Mouse (Mus musculus) thymus, postnatal 36 days (tissue): ENCODE measurements at regions not wholly inside any gene's neighbourhood (a gene's known extent, or its start where the extent isn't known, plus 50 kb on each side); places are given as distances from the start of the nearest gene placed in this dataset.

ENCODE experiments used
- DNase-seq, 2 experiments: peaks; one replicate each; pipeline ENCODE4 v3.0.0; 2022; ENCODE audit warnings: mixed read lengths in 2 of 2

DNA sequence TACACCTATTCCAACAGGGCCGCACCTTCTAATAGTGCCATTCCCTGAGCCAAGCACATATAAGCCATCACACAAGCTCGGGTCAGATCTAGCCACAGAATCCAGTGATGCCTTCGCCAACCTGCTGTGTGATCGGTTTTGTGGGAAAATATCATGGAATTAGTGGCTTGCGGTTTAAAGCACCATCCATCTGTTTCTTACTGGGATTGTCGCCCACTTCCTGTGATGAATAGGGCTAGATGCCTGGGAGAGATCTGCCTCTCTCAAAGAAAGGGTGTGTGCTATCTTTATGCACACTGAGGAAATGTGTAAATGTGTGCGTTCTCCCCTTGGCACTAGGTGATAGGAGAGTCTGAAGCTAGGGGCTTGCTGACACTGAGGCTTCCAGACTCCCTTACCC is 154.5 kb upstream of the Smim23 start:
- DNase-seq: no peak

DNA sequence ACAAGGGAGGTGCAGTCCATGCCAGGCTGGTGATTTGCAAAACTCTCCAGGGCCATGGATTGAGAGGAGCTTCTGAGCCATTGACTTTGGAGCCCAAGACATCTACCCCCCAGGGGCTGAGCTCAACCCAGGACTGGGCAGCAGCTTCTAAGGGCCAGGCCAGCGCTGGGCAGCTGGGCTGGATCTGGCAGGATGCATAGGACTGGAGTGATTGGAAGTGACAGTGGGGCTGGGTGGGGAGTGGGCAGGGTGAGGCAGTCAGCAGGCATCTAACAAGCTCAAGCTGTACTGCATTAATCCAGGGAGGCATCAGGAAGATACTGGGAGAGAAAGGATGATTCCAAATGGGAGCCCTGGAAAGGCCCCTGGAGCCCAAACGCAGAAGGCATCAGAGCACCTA is 152.2 kb upstream of the Smim23 start:
- DNase-seq: no peak

- DNase-seq: no peak
These were observed 149.0 kb upstream of the Smim23 start for GRCm38 (mm10) chr11:32973453-32973852.

DNA sequence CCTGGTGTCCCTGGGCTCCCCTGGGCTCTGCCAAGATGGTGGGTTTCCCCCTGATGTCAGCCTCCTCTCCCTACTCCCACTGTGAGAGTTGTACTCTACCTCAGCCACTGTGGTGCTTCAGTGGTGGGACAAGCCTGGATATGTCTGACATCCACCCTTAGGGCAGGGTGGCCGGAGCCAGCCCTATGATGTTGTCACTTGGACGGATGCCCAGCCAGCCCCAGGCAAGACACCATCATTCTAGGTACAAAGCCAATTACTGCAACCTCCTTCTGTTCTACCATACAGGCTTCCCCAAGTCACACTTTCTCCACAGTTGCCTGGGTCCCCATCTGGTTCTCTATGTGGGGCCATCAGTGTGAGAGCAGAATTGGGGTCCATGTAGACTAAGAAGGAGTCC is 141.0 kb upstream of the Smim23 start:
- DNase-seq: no peak

- DNase-seq: no peak
These were observed 139.4 kb upstream of the Smim23 start for GRCm38 (mm10) chr11:32963625-32964293.

DNA sequence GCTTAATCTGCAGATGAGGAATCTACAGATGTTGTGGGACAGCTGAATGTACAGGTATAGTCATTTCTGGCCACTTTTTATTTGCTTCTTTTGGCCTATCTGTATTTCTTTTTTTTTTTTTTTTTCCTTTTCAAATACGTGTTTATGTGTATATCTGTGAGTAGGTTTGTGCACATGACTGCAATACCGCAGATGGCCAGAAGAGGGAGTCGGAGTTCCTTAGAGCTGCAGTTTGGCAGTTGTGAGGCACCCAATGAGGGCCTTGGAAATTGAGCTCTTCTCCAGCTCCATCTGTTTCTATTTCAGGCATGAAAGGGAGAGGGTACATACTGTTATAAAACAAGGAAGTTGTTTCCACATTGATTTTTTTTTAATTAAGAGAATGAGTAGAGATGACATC is 137.2 kb upstream of the Smim23 start:
- no peak for DNase-seq

- DNase-seq: no peak
These were observed 134.6 kb upstream of the Smim23 start for GRCm38 (mm10) chr11:32958961-32959360.

DNA sequence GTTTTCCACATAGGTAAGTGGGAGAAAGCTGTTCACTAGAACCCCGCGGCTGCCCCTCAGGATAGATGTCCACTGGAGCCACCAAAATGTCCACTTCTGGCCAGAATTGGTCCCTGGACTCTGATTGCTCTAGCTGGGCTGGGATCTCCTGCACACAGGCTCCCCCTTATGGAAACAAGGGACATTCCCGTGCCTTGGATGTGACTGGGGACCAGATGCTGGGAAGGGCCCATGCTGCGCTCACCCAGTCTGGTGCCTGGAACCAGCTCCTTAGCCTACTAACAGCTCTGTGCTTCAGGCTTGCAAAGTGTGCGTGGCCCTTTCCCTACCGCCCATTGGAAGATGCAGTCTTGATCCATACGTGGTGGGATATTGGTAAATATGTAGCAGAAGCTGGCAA is 132.6 kb upstream of the Smim23 start:
- no peak for DNase-seq

DNA sequence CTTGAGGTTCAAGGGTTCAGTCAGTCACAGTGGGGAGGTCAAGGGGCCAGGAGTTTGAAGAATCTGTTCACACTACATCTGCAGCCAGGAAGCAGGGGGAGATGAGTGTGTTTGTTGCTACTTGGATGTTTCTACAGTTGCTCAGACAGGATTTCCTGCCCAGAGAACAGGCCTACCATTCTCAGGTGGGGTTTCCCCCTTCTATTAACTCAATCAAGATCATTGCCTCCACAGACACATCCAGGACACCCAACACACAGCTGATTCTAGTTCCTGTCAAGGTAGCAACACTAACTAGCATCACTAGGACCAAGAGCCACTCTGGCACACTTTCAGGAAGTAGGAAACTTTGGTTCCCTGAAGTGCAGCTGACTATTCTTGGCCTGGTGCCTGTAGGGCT is 127.9 kb upstream of the Smim23 start:
- no peak for DNase-seq

DNA sequence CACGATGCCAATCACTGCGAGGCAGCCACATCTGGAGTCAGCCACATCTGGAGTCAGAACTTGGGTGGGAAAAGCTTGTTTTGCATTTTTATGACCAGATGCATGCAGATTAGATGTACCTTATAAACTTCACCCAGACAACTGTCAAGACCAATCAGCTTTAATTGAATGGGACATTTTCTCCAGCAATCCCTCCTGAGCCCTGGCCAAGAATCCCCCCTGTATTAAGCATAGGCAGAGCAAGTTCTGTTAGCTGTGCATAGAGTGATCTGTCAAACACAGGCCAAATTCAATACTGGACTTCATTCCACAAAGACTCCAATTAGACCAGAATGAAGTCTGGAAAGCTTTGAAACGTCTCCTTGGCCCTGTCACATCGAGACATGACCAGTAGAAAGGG is 123.7 kb upstream of the Smim23 start:
- DNase-seq: no peak

- DNase-seq: no peak
These were observed 122.1 kb upstream of the Smim23 start for GRCm38 (mm10) chr11:32946481-32947001.

DNA sequence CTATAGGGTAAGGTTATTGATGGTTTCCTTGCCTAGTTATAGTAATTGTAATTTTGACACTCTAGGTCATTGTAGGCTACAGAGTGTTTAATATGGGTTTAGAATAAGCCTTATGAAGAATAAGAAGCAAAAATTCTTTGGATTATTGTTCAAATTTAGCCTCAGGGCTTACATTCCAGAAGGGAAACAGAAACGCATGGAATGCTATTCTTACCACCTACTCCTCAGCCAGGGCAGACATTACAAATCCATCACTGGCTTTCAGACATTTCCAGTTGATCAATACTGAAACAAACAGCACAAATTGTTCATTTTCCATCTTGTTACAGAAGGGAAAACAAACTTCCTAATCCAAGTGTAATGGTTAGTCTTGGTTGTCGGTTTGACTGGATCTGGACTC is 120.7 kb upstream of the Smim23 start:
- no peak for DNase-seq

DNA sequence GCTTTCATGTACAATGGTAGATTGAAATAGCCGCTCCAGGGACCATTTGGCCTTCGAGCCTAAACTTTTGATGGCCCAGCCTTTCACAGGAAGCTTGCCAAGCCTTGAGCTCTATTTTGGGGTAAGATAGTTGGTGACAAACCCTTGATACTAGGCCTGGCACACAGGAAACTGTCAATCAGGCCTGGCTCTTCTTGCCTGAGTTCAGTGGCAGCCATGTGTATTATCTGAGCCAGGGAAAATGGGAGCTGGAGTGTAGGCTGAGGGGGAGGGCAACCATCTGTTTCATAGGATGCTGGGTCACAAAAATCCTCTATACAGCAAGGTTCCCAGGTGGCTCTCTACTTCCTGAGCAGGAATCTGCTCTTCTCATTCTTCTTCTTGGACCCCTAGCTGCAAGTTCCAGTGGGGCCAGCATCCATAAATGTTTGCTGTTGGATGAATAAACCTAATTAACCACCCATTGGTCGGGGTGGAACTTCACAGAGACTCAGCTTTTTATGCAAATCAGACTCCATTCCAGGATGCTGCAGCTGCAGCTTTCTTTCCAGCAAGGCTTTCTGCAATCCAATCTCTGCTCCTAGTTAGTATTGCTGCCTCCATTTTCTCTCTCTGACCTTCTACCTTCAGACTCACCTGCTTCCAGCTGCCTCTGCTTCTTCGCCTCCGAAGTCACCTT is 117.1 kb upstream of the Smim23 start:
- no peak for DNase-seq

DNA sequence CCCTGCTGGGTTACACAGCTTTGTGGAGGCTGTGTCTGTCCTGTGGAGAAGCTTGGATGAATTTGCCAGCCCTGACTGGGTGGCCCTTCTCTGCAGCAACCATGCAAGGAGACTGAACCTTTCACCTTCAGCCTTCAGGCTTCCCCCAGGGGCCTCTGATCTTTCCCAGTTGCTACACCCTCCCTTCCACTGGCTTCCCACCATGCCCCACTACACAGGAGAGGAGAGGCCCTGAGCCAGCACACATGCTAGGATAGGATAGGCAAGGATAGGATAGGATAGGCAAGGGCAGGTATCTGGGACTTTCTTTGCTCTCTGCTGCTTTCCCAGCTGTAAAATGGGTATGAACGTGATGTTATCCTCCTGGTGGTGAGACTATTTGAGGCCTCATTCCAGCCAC is 114.7 kb upstream of the Smim23 start:
- no peak for DNase-seq

GRCm38 (mm10) chr11:32937167-32937566 is 112.8 kb upstream of the Smim23 start:
- DNase-seq: no peak

DNA sequence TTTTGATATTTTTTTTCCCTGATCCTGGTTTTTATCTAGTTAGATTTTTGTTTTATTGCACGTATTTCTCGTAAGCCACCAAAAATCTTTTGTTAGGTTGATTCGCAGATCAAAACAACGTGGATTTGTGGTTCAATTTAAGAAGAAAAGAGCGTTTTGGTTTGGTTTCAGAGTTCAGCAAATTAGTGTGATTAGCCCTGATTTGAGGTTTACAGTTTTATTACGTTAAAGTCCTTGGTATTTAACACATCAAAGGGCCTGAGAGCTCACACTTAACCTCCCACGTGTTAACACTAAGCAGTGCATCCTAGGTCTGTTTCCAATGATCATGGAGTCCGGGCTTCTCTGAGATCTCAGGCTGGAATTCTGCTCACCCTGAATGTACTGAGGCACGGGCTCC is 107.5 kb upstream of the Smim23 start:
- DNase-seq: no peak

DNA sequence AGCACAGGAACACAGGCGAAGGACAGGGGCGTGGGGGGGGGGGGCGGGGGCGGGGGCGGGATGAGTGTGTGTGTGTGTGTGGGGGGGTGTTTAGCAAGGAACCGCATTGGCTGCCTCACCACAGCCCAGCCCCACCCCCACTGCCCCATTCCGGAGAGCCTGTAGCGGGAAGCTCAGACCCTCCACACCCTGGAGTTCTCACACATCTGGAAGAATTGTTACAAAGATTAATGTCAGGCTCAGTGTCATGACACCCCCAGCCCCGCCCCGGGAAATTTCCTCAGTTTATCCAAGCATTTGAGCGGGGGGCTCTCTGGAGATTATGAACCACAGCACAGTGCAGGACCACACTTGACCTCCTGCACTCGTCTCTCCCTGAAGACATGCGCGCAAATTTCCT is 106.6 kb upstream of the Smim23 start:
- no peak for DNase-seq

- DNase-seq: no peak
These were observed 104.4 kb upstream of the Smim23 start for GRCm38 (mm10) chr11:32928837-32929236.

- DNase-seq: no peak
These were observed 101.2 kb upstream of the Smim23 start for GRCm38 (mm10) chr11:32925421-32926271.

GRCm38 (mm10) chr11:32924932-32925331 is 100.5 kb upstream of the Smim23 start:
- no peak for DNase-seq

DNA sequence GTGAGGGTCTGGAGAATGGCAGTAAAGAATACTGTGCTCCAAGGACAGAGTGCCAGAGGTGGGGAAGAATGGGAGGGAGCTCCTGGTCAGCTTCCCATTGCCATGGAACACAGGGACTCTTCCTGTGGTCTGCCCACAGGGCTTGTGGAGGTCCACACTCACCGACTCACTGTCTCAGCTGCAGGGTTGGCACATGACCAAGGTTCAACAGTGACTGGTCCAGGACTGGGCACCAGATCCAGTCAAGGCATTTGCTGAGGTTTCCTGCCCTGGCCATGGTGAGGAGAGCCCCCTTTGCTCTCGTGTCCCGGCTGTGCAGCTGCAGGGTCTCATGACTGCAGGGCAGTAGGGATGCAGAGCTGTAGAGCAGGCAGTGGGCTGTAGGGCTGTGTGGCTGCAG is 88.7 kb upstream of the Smim23 start:
- no peak for DNase-seq

GRCm38 (mm10) chr11:32911791-32912190 is 87.4 kb upstream of the Smim23 start:
- no peak for DNase-seq

DNA sequence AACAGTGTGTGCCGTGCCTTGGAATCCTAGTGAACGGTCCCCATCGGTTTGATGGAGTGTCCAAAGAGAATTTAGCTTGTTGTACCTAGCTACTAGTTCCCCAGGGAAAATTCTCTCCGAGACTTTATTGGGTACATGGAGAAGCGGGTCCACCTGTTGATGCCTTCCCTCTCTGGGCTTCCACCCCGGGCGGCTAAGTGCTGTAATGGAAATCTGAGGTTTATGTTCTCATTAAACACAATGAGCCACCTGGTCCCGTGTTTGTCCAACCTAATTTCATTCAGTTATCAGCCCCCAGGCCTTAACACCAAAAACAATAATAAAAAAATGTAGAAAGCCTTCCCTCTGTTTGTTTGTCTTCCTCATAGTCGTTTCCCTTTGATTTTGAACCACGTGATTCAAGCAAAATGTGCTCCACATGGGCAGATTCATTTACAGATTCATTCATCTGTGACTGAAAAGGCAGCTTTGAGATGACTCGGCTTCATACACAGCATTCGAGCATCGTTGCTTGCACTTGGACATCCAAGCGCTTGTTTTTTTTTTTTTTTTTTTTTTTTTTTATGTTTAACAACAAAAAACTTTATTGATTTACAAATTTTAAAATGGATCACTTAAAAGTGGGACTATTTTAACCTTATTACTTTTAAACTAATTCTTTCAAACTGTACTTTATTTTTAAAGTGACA is 84.5 kb upstream of the Smim23 start:
- DNase-seq: no peak
